Mouse (Mus musculus) regulatory T cell (primary cell): ENCODE results near the gene Map1lc3a.

Source experiments
- in situ Hi-C: fragments of 300-600 bp; cut with MboI, MseI; formaldehyde crosslinking; loops from one replicate; pipeline ENCODE4 v1.15.1; 2025; ENCODE audit warnings: high pct_unique_total_duplicates

Map1lc3a gene

DNA sequence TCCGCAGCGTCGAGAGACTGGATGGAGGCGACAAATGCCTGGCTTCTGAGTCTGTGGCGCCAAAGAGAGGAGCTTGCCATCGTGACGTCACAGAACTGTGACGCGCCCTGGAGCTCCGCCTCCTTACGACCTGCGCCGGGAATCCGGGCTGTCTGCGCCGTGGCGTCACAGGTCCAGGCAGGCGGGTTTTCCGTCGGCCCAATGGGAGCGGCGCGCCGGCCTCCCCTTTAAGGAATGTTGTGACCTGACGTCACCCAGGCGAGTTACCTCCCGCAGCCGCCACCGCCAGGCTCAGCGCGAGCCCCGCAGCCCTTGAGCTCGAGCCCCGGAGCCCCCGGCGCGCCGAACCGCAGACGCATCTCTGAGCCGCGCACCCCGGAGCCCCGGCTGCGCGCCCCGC, at the start of gene Map1lc3a:
TSS of gene Map1lc3a (plus strand) at position 103 of the 400 bp plus-strand sequence.
- in situ Hi-C loops: no loop called here

DNA sequence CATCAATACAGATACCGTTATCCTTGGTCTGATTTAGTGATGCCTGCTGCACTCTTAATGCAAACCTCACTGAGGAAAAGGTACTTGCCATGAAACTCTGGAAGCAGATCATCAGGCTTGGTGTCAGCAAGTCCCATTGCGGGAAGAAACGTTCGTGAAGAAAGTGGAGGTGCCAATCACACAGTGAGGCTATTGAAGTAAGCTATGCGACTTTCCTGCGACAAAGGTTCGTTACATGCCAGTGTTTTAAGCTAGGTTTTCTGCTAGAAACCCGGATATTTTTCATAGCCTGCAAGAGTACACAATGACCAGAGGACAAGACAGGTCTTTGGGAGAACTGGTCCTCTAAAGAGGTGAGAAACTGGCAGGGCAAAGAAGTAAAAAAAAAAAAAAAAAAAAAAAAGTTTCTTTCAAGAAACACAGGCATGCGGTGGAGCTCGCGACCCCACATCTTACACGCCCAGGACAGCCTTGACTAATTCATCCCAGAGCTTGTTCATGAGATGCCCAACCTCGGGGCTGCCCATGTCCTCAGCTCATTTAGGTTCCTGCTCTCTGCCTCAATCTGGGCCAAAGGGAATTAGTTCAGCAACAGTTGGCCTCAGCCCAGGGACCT, 40.2 kb upstream of the Map1lc3a start:
- in situ Hi-C loops: loop anchor here (10.0 kb wide), 1 partner anchor 149 kb away; the partner anchor contains the start of gene Trp53inp2

DNA sequence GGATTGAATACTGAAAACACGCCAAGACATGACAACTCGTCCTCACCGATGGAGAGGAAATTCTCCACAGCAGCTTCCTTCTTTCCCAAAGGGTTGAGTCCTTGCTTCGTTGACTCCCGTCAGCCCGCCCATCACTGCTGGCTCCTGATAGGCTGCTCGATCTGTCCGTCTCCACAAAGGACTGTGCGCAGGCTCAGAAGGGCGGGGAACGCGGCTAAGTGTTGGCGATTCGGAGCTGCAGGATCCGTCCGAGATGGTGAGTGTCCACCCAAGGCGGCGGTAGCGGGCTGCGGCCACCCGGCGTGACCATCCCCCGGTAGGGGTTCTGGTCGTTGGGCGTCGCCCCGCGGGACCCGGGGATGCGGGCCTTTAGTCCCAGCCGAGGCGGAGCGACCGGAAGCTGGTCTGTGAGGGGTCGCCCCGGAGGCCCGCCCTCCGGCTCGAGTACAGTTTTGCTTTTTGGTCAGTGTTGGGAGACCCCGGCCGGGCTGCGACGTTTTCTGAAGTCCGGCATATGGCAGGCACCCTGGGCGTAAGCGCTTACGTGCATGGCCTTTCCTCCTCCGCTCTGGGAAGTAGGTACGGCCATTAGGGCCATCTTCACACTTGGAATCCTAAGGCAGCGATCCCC, 39.6 kb upstream of the Map1lc3a start, which contains the start of gene Dynlrb1:
TSS of gene Dynlrb1 (plus strand) at position 172 of the 631 bp plus-strand sequence.
- in situ Hi-C loops: loop anchor here (10.0 kb wide), 1 partner anchor 148 kb away; the partner anchor contains the start of gene Trp53inp2

DNA sequence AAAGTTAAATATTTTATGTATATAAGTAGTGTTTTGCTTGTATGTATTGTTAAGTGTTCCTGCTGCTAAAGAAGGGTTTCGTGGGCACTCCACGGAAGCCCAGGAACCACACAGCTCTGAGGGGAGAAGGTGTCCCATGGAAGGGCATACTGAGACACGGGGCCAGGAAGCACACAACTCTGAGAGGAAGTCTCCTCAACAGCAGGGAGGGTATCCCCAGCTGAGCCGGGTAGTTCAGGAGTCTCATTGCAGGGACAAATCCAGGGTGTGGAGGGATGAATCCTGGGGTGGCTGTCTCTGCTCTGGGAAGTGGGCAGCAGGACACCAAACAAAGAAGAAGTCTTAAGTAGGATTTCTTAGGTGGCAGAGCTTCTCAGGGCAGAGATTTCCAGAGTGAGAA, 38.8 kb upstream of the Map1lc3a start:
- in situ Hi-C loops: loop anchor here (10.0 kb wide), 1 partner anchor 148 kb away; the partner anchor contains the start of gene Trp53inp2

DNA sequence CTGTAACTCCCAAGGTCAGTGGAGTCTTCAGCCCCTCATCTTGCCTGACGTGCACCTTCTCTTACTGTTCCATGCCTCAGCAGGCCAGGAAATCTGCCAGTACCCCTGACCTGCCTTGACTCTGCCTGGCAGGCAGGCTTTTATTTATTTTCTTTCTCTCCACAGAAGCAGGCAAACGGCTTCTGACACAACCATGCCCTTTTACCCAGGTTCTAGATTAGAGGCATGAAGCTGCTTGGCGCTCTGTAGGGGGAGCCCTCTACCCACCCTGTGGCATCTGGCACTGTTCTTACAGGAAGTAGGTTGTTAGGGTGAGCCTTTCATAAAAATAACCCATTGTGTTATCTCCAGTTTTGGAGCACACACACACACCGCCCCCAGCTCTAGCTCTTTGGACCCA, 35.2 kb upstream of the Map1lc3a start:
- in situ Hi-C loops: loop anchor here (10.0 kb wide), 1 partner anchor 1846 kb away; no protein-coding TSS in a partner anchor

DNA sequence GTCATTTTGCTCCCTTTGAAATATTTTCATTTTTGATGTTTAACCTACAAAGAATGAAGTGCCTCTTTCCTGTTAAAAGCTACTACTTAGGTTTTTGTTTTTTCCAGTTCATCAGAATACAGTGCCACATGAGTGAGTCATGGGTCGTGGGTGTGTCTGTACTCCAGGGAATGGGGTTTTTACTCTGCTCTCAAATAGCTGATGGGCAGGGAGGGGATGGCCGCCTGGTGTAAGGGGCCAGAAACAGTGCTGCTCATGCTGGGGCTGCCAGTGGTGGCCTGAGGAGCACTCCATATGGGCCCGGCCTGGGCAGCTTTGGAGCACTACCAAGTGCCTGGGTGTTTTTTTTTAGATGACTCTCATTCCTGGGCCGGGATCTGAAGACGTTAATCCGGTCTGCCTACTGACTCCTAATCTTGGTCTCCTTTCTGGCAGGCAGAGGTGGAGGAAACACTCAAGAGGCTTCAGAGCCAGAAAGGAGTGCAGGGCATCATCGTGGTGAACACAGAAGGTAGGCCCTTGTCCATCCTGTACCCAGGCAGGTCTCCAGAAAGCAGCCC, 33.7 kb upstream of the Map1lc3a start:
- in situ Hi-C loops: loop anchor here (10.0 kb wide), 1 partner anchor 1848 kb away; no protein-coding TSS in a partner anchor

DNA sequence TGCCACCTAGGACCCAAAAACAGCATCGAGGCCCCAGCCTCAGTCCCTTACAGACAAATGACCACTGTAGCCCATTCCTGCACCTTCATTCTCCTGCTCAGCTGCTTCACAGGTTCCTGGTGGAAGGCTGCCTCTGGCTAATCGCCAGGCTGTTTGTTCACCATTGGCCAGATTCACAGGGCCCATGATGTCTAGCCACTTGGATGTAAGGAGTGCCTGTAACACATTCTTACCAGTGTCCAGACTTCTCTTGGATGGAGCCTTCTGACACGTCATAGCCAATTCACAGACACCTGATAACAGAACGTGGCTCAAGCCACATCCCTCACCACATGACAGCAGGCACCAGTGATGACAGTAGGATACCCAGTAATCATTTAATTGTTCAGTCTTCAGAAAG, 29.9 kb upstream of the Map1lc3a start:
- in situ Hi-C loops: loop anchor here (10.0 kb wide), 1 partner anchor 1851 kb away; no protein-coding TSS in a partner anchor

DNA sequence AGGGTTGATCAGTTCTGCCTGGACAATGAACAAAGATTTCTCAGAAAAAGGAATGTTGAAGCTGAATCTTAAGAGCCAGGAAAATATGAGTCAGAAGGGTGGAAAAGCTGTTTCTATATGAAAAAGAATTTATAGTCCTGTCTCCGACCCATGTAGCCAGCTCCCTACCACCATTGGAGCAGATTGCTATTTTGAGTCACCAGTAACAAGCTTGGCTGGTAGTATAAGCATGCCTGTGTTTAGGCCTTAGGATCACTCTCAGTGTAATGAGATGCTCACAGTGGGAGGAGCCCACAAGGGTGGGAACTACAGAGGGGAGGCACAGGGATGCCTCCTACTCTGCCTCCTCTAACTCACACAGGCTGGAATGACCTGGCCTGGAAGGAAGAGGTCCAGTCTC, 27.9 kb upstream of the Map1lc3a start:
- in situ Hi-C loops: loop anchor here (10.0 kb wide), 1 partner anchor 1853 kb away; no protein-coding TSS in a partner anchor

DNA sequence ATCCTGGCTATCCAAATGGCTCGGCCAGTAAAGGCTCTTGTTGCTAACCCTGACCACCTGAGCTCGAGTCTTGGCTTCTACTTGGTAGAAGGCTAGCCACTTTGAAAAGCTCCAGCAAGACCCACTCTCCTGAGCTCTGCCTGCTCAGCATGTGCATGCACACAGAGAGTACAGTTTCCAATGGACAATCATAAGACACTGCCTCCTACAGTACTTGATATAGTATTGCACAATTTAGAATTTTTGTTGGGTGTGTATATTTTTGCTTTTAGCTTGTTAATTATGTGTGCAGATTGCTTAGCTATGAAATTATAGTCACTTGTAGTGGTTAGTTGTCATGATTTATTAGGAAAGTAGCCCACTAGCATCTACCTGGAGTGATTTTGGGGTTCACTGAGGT, 27.4 kb upstream of the Map1lc3a start:
- in situ Hi-C loops: loop anchor here (10.0 kb wide), 1 partner anchor 1854 kb away; no protein-coding TSS in a partner anchor

DNA sequence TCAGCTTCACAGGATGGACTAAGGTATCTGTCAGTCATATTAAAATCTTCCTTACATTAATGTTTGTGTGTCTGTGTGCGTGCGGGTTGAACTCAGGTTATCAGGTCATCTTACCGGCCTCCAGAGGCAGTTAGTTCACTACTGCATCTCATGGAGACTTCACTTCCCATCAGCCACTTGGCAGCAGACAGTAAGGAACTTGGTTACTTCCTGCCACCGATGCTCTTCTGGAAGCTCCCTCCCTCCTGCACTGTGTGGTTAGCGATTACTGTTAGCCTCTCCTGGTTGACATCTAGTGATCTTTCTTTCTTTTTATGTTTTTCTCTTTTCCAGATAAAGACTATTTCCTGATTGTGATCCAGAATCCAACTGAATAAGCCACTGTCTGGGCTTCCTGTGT, 26.5 kb upstream of the Map1lc3a start:
- in situ Hi-C loops: loop anchor here (10.0 kb wide), 1 partner anchor 1855 kb away; no protein-coding TSS in a partner anchor

DNA sequence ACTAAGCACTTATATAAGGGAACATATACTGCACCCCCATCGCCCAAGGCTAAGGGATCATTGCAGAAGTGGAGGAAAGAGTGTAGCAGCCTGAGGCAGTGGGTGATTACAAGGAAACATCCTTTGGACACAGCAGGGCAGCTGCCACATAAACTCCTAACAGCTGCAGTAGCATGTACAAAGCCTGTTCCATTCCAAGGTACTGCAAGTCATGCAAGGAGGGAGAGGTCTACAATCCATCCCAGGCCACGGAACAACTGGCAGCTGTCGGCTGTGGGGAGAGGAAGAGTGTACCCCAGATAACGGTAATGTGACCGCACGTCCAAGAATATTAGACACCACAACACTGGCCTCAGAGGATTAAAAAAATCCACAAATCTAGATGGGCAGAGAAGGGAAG, 10.6 kb upstream of the Map1lc3a start:
- in situ Hi-C loops: no loop called here

DNA sequence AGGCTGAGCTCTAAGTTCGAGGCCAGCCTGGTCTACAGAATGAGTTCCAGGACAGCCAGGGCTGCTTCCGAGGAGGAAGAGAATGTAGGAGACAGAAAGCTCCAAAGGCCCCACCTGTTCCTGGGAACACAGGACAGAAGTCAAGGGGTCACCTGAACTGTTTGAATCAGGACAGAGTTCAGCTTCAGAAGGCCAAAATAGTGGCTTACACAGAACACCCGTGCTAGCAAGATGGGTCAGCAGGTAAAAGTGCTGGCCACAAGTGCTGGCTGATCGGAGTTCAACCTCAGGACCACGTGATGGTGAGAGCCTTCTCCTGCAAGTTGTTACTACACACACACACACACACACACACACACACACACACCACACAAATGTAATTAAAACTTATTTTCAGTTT, 9.2 kb upstream of the Map1lc3a start:
- in situ Hi-C loops: no loop called here

DNA sequence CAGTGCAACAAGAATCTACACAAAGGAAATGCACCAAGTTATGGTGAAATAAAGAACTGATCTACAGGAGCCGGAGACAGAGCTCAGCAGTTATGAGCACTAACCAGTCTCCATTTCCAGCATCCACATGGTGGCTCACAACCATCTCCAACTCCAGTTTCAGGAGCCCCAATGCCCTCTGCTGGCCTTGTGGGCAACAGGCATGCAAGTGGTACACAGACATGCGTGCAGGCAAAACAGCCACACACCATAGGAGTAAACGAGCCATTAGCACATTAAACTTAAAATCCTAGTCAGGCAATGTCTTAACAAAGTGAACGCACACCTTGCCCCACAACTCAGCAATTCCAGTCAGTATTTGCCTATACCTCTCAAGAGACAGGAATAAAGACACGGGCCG, 4.1 kb upstream of the Map1lc3a start:
- in situ Hi-C loops: no loop called here

DNA sequence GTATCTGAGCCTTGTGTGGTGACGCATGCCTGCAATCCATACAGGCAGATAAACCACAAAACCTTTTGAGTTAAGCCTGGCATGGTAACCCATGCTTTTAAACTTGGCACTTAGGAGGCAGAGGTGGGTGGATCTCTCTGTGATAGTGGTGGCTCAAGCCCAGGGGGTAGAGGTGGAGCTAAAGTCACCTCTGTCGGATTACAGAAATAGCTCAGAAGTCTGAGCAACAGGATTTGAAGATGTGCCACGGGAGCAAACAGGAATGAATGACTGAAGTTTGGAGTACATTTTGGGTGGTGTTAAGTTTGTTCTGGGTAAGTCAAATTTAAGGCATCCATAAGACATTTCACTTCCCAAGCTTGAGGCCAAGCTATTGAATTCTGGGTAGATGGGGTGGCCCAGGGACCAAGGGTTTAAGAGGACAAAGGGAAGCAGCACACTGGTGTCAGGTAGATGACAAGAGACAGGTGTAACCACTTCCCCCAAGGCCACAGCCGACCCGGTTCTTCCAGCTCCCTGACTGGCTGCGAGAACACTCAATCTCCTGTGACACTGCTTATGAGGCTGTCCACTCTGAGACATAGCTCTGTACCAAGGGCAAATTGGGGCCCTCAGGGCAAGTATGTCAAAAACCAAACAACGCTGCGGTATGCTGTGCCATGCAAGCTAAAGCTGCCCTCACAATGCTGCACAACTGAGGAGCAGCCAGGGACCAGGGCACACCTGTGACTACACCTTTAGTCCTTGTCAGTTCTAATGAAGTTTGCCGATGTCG, 3.5 kb upstream of the Map1lc3a start:
- in situ Hi-C loops: no loop called here

DNA sequence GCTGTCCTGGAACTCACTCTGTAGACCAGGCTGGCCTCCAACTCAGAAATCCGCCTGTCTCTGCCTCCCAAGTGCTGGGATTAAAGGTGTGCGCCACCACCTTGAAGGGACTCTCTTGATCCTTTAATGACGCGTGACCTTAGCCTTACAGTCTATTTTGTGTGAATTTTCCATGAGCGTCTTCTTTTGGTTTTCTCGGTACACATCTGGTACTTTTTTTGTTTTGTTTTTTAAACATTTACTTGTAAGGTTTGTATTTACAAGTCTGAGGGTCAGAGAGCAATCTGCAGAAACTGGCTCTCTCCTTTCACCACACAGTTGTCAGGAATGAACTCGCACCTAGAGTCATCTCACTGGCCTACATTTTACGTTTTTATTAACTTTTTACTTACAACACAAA, 2.5 kb upstream of the Map1lc3a start:
- in situ Hi-C loops: no loop called here

DNA sequence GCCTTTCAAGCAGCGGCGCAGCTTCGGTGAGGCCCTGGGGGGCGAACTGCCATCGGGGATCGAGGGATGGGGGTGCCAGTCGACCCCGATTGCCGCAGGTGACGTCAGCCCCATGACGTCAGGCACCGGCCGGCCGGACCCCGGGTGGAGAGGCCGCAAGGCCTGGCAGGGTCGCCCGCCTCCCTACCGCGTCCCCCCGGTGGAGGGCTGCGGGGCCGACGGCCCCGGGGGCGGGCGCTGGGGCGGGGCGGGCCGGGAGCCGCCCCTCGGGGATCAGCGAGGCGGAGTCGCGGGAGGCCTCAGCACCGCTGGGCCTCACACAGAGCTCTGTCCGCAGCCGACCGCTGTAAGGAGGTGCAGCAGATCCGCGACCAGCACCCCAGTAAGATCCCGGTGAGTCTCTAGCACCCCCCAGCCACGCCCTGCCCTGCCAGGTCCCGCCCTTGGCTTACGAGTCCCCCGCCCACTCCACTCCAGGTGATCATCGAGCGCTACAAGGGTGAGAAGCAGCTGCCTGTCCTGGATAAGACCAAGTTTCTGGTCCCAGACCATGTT, 601 bp downstream of the Map1lc3a start:
- in situ Hi-C loops: no loop called here

DNA sequence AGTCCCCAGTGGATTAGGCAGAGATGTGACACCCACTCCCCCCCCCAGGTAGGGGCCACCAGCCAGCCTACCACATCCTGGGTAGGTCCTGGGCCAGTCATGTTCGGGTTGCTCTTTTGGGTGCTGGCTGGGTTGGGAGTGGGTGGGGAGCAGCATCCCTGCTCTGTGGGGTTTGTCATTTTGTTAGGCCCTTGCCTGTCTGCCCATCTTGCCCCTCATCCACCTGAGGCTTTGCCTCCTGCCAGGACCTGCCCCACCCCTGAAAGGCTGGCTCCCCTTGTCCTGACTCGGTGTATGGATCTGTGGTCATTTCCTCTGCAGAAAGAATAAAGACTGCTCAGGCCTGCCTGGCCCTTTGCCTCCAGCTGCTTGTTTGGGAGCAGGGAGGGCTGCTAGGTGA, 1.6 kb downstream of the Map1lc3a start:
- in situ Hi-C loops: no loop called here

DNA sequence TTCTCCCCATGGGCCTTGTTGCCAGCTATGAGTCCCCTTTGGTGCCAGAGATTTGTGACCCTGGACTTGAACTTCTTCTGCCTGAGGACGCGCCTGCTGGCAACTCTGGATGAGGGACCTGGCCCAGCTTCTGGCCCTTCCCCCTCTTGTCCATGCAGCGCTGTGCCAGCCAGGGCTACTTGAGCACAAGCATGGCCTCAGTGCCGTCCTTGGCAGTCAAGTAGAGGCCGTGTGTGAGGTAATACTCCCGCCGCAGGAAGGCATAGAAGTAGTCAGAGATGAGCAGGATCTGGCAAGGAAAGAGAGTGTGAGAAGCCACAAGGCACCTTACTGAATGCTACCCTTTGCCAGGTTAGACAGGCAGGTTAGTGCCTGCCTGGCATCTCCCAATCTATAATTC, 2.3 kb downstream of the Map1lc3a start:
- in situ Hi-C loops: no loop called here

DNA sequence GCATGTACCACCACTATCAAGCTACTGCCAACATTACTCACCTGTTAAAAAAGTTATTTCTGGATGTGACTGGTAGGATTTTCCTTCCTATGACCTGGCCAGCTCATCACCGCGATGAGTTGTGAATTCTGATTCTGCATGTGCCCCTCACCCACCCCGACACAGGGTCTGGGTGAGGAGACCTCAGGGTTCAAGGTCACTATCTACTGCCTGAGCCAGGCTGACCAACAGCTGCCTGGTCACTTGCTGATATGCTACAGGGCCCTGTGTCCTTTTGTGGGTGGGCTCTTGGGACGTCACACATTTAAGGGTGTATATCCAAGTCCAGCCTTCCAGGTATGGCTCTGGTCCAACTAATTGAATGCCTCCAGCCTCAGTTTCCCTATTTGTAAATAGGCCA, 3.1 kb downstream of the Map1lc3a start:
- in situ Hi-C loops: no loop called here

DNA sequence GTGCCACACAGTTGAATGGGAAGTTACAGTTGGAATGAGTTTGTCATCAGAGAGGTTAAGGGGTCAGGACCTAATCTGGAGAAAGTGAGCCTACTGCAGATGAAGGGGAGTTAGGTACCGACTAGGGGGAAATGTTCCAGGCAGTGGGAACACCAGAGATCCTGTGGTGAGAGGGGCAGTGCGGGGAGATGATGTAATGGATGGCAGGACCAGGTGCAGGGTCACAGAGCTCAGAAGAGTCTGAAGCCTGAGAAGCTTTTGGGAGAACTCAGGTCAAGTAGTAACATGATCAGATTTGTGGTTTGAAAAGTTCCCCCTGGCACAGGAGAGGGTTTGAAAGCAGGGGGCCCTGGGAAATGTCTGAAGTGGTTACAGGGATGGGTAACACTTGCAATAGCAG, 4.0 kb downstream of the Map1lc3a start:
- in situ Hi-C loops: no loop called here

DNA sequence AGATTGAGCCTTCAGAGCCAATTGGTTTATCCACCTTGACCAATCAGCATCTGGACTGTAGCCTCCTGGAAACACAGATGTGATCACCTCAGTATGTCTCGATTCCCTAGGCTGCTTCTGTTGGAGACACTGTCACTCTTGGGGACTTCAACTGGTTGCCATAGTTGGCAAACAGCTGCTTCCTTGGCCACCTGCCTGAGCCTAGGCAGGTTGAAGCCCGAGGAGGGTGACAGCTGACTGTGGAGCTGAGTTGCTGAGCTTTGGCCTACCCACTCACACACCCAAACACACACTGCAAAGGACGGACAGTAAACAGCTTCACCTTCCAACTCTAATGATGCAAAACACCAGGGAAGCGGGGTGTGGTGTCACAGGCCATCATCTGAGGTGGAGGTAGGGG, 7.7 kb downstream of the Map1lc3a start:
- in situ Hi-C loops: no loop called here

DNA sequence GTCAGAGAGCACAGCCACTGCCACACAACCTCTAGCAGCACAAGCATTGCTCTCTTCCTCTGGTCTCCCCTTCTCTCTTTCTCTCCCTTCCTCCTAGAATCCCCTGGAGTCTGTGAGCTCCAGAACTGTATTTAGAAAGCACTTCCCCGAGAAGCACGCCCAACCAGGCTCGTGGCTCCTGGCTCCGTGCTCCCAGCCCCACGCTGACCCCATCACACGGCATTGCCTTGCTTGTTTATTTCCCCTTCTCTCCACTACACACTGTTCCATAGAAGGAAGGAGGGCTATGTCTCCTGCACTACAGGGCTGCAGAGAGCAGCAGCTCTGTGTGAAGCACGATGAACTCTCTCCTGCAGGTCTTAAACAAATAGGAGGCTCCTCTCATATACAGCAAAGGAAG, 8.6 kb downstream of the Map1lc3a start:
- in situ Hi-C loops: no loop called here
